Mouse (Mus musculus): ENCODE measurements around the gene Napepld. TPM values are rescaled to one million over a fixed set of nuclear protein-coding genes. Genes with fewer than 3 reads are reported as not detected.
"Not testable (repeated sequence)": the region's sequence is repeated elsewhere in the genome, so short reads cannot be mapped to it uniquely, and the experiment has no call there.

The Napepld gene
- polyA plus RNA-seq, 1 experiment, result 1.7 TPM

GRCm38 (mm10) chr5:21616450-21617009 is 84.7 kb downstream of the Napepld start:
- no peak for TF ChIP-seq POLR2A (IDR thresholded peaks at IDR 0.05; ENCODE audit: low read depth, low read length)
- no peak for TF ChIP-seq CTCF (IDR thresholded peaks at IDR 0.05; ENCODE audit: borderline replicate concordance, insufficient read depth, low read length)
- H3K4me3 ChIP-seq (ENCODE audit: insufficient read depth, low read length), result no peak overlapping the region
- H3K27ac ChIP-seq (ENCODE audit: insufficient read depth, low read length), result no peak overlapping the region

GRCm38 (mm10) chr5:21614299-21614698 is 86.9 kb downstream of the Napepld start:
- H3K27ac ChIP-seq (ENCODE audit: insufficient read depth, low read length); H3K4me1 ChIP-seq (ENCODE audit: control insufficient read depth, insufficient read depth, low read length): not testable (repeated sequence)

More at GRCm38 (mm10) chr5:21616450-21617009, 84.7 kb downstream of the Napepld start:
- H3K4me1 ChIP-seq (ENCODE audit: control insufficient read depth, insufficient read depth, low read length), result no peaks in the 10 kb centered on the region

More at GRCm38 (mm10) chr5:21614299-21614698, 86.9 kb downstream of the Napepld start:
- H3K4me3 ChIP-seq (ENCODE audit: insufficient read depth, low read length), result not testable (repeated sequence)

Other genes with a start within 250 kb of the Napepld start
- gene Lrrc17, start 157.8 kb downstream of the Napepld start, polyA plus RNA-seq (2011; ENCODE audit: insufficient read length, low read depth, missing spikeins), result 187 and 323 TPM in 2 replicates
- gene Fbxl13, start 55.8 kb downstream of the Napepld start, polyA plus RNA-seq (2011; ENCODE audit: insufficient read length, low read depth, missing spikeins), result 0.27 TPM in 1 of 2 replicates, not detected in the other
- 34.2 and 40.4 TPM in 2 replicates for gene Armc10, start 55.6 kb downstream of the Napepld start, polyA plus RNA-seq (2011; ENCODE audit: insufficient read length, low read depth, missing spikeins)
- gene Pmpcb, start 35.7 kb upstream of the Napepld start, polyA plus RNA-seq (2011; ENCODE audit: insufficient read length, low read depth, missing spikeins), result 78.7 and 107 TPM in 2 replicates
- 46.0 and 48.1 TPM in 2 replicates for gene Dnajc2, start 83.9 kb upstream of the Napepld start, polyA plus RNA-seq (2011; ENCODE audit: insufficient read length, low read depth, missing spikeins)
- gene Psmc2, start 83.9 kb upstream of the Napepld start, polyA plus RNA-seq (2011; ENCODE audit: insufficient read length, low read depth, missing spikeins), result 108 and 127 TPM in 2 replicates
- gene Slc26a5, start 164.2 kb upstream of the Napepld start, polyA plus RNA-seq (2011; ENCODE audit: insufficient read length, low read depth, missing spikeins), result not detected in 2 replicates

All from embryonic fibroblast, embryonic 13.5 days (primary cell).